ENCODE assay signal across 9 mouse cellular contexts in the genomic region with DNA sequence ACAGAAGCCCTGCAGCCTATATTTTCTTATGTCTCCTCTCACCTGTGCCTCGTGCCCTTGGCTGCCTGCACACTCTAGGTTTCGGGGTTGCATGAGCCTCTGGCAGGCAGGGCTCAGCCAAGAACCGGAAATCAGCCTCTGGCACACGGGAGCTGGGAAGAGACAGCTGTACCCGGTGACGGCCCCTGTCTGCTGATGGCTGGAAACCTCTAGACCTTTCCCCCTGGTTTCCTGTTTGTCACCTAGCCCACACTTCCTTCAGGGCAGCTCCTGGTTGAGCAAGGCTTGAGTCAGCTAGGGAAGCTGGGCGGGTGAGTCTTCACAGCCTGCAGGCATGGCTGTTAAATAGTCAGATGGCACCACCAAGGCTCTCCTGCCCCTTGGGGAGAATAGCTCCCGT. TPM values are rescaled to one million over a fixed set of nuclear protein-coding genes. Genes with fewer than 3 reads are reported as not detected.
A peak's percentile ranks its signal among the peaks of the same experiment; 100 is the strongest.
DNase-seq lines count a peak whose midpoint lies in the region; ATAC-seq and TF ChIP-seq lines count a peak whose summit lies in the region.
"Had no signal": no experiment of that assay in that cellular context is flagged by ENCODE, and none has a peak within 500 bp of the region (broad histone marks: within the 10 kb centered on the region; RNA-seq: fewer than 3 reads in every experiment).

No protein-coding gene starts in this region.

- ATAC-seq in kidney, embryonic 16.5 days (ENCODE audit: low FRiP score, low TSS enrichment): no peak
- ATAC-seq in megakaryocyte, adult 5-6 weeks (ENCODE audit: poor library complexity, severe bottlenecking): peak; percentile 51

- peak overlapping the region; percentile 38; the same call in 1 of the 2 replicates for H3K4me3 ChIP-seq in heart, embryonic 10.5 days
- H3K4me3 ChIP-seq in bone marrow, adult 2 months (replicated peaks; ENCODE audit: control insufficient read depth, low read depth, low read length): peak overlapping the region; percentile 64
- no peak overlapping the region for H3K4me3 ChIP-seq in kidney, embryonic 16.5 days (ENCODE audit: low read length)
- H3K4me3 ChIP-seq: hindbrain, embryonic 15.5 days had no signal

- TF ChIP-seq POLR2A in bone marrow, adult 2 months (IDR thresholded peaks at IDR 0.05; ENCODE audit: borderline replicate concordance, control insufficient read depth, low read depth, low read length): no peak

- WGBS in heart, embryonic 10.5 days: 29% methylated on average over 8 of the region's 8 CpGs
- 4% methylated on average over 8 of the region's 8 CpGs for WGBS in bone marrow, adult 2 months
- WGBS in kidney, embryonic 16.5 days: 13% methylated on average over 8 of the region's 8 CpGs

- H3K9ac ChIP-seq in kidney, embryonic 16.5 days (replicated peaks; ENCODE audit: low read length): peak overlapping the region; percentile 38
- H3K9ac ChIP-seq: hindbrain, embryonic 15.5 days had no signal

- H3K27me3 ChIP-seq in heart, embryonic 10.5 days (ENCODE audit: insufficient read depth, poor library complexity, severe bottlenecking): peaks cover 4% of the 10 kb centered on the region; the same call in 1 of the 2 replicates
- H3K27me3 ChIP-seq in kidney, embryonic 16.5 days (ENCODE audit: insufficient read depth, low read length): no peaks in the 10 kb centered on the region
- H3K27me3 ChIP-seq: hindbrain, embryonic 15.5 days had no signal

- H3K4me2 ChIP-seq in kidney, embryonic 16.5 days (replicated peaks; ENCODE audit: low read depth, low read length): peak overlapping the region; percentile 24; the same call in 1 of the 2 replicates
- H3K4me2 ChIP-seq: hindbrain, embryonic 15.5 days had no signal

- no peak for TF ChIP-seq CTCF in bone marrow, adult 2 months (IDR thresholded peaks at IDR 0.05; ENCODE audit: control insufficient read depth, insufficient read depth, low read length)

- H3K36me3 ChIP-seq in heart, embryonic 10.5 days: no peaks in the 10 kb centered on the region
- H3K36me3 ChIP-seq in kidney, embryonic 16.5 days (ENCODE audit: insufficient read depth, low read length): no peaks in the 10 kb centered on the region
- H3K36me3 ChIP-seq: hindbrain, embryonic 15.5 days had no signal

- no peak for DNase-seq in heart, embryonic 10.5 days (ENCODE audit: low spot score)
- DNase-seq in heart, adult 8-10 months (ENCODE audit: low spot score): no peak
- no peak for DNase-seq in right cerebral cortex, postnatal 36 days (ENCODE audit: low spot score in 2 of 2)
- DNase-seq in ovary, adult 18-20 months (ENCODE audit: low spot score): no peak
- no peak for DNase-seq in frontal cortex, postnatal 25 days (ENCODE audit: low spot score in 2 of 2)

- H3K27ac ChIP-seq in heart, embryonic 10.5 days: peak overlapping the region; percentile 81; the same call in 1 of the 2 replicates
- H3K27ac ChIP-seq in bone marrow, adult 2 months (ENCODE audit: control insufficient read depth, insufficient read depth, low read depth, low read length, poor library complexity): peak overlapping the region; percentile 80
- H3K27ac ChIP-seq in kidney, embryonic 16.5 days (ENCODE audit: low read length): peak overlapping the region; percentile 77
- H3K27ac ChIP-seq: hindbrain, embryonic 15.5 days had no signal

- peaks cover 76% of the 10 kb centered on the region for H3K4me1 ChIP-seq in heart, embryonic 10.5 days
- H3K4me1 ChIP-seq in bone marrow, adult 2 months (ENCODE audit: control insufficient read depth, insufficient read depth, low read length): peaks cover 17% of the 10 kb centered on the region
- H3K4me1 ChIP-seq in kidney, embryonic 16.5 days (ENCODE audit: insufficient read depth, low read length): peaks cover 76% of the 10 kb centered on the region

- H3K9me3 ChIP-seq in heart, embryonic 10.5 days: no peaks in the 10 kb centered on the region
- H3K9me3 ChIP-seq in kidney, embryonic 16.5 days (ENCODE audit: low read length): no peaks in the 10 kb centered on the region
- H3K9me3 ChIP-seq: hindbrain, embryonic 15.5 days had no signal

RNA-seq across cellular contexts. Expression of a gene that starts 24.4 kb away (rescaled TPM):
- 1,223 and 1,345 TPM in 2 replicates for polyA plus RNA-seq in heart, embryonic 10.5 days (2016; fragmentation: Nextera tagmentation; extraction: Ambion mirVana)
- 100 to 1,000 TPM; 591 to 710 (median 629) TPM for total RNA-seq in heart, adult 8-10 months (2022)
- polyA plus RNA-seq in bone marrow, adult 2 months (2011; ENCODE audit: insufficient read depth, insufficient read length, low replicate concordance, missing spikeins): 1,167 and 1,244 TPM in 2 replicates
- polyA plus RNA-seq in kidney, embryonic 16.5 days (2015; fragmentation: Nextera tagmentation; extraction: Ambion mirVana): 1,527 and 1,553 TPM in 2 replicates
- 1,875 and 2,228 TPM in 2 replicates for total RNA-seq in megakaryocyte, adult 5-6 weeks (2015)
- total RNA-seq in megakaryocyte, adult 5-6 weeks (2017): 1,202 and 1,250 TPM in 2 replicates

RNA-seq across cellular contexts. Expression of a gene that starts 28.4 kb away (rescaled TPM):
- polyA plus RNA-seq in heart, embryonic 10.5 days (2016; fragmentation: Nextera tagmentation; extraction: Ambion mirVana): 30.3 and 31.9 TPM in 2 replicates
- 10 to 100 TPM; 31.2 to 43.4 (median 34.1) TPM for total RNA-seq in heart, adult 8-10 months (2022)
- 32.5 and 71.6 TPM in 2 replicates for polyA plus RNA-seq in bone marrow, adult 2 months (2011; ENCODE audit: insufficient read depth, insufficient read length, low replicate concordance, missing spikeins)
- polyA plus RNA-seq in kidney, embryonic 16.5 days (2015; fragmentation: Nextera tagmentation; extraction: Ambion mirVana): 60.5 and 67.2 TPM in 2 replicates
- 81.3 and 93.8 TPM in 2 replicates for total RNA-seq in megakaryocyte, adult 5-6 weeks (2015)
- 151 and 199 TPM in 2 replicates for total RNA-seq in megakaryocyte, adult 5-6 weeks (2017)

RNA-seq across cellular contexts. Expression of a gene that starts 30.2 kb away (rescaled TPM):
- polyA plus RNA-seq in heart, embryonic 10.5 days (2016; fragmentation: Nextera tagmentation; extraction: Ambion mirVana): 47.8 and 49.8 TPM in 2 replicates
- total RNA-seq in heart, adult 8-10 months (2022): 10 to 100 TPM; 35.7 to 41.6 (median 39.3) TPM
- 23.3 and 38.4 TPM in 2 replicates for polyA plus RNA-seq in bone marrow, adult 2 months (2011; ENCODE audit: insufficient read depth, insufficient read length, low replicate concordance, missing spikeins)
- polyA plus RNA-seq in kidney, embryonic 16.5 days (2015; fragmentation: Nextera tagmentation; extraction: Ambion mirVana): 44.3 and 48.8 TPM in 2 replicates
- total RNA-seq in megakaryocyte, adult 5-6 weeks (2015): 9.0 and 9.2 TPM in 2 replicates
- total RNA-seq in megakaryocyte, adult 5-6 weeks (2017): 13.2 and 13.4 TPM in 2 replicates

RNA-seq across cellular contexts. Expression of a gene that starts 50.3 kb away (rescaled TPM):
- polyA plus RNA-seq in heart, embryonic 10.5 days (2016; fragmentation: Nextera tagmentation; extraction: Ambion mirVana): 18.7 and 19.0 TPM in 2 replicates
- 10 to 100 TPM; 17.9 to 21.4 (median 19.6) TPM for total RNA-seq in heart, adult 8-10 months (2022)
- polyA plus RNA-seq in bone marrow, adult 2 months (2011; ENCODE audit: insufficient read depth, insufficient read length, low replicate concordance, missing spikeins): 9.0 and 13.2 TPM in 2 replicates
- polyA plus RNA-seq in kidney, embryonic 16.5 days (2015; fragmentation: Nextera tagmentation; extraction: Ambion mirVana): 27.3 and 27.5 TPM in 2 replicates
- total RNA-seq in megakaryocyte, adult 5-6 weeks (2015): 3.6 and 5.4 TPM in 2 replicates
- total RNA-seq in megakaryocyte, adult 5-6 weeks (2017): 2.0 and 3.3 TPM in 2 replicates
